ENCODE assay signal across 18 mouse cellular contexts in genomic region chr13:58053628-58054027, GRCm38 (mm10).
"Had no signal": no experiment of that assay in that cellular context is flagged by ENCODE, and none has a peak within 500 bp of the region (broad histone marks: within the 10 kb centered on the region; RNA-seq: fewer than 3 reads in every experiment).

No protein-coding gene starts in this region.

- H3K9me3 ChIP-seq: liver, embryonic 12.5 days; midbrain, embryonic 12.5 days; midbrain, embryonic 15.5 days; neural tube, embryonic 13.5 days had no signal

- H3K27me3 ChIP-seq: liver, embryonic 12.5 days; midbrain, embryonic 12.5 days; midbrain, embryonic 15.5 days; neural tube, embryonic 13.5 days had no signal

- ATAC-seq: liver, embryonic 12.5 days; midbrain, embryonic 15.5 days had no signal

- DNase-seq: lung, adult 18-20 months; lung, embryonic 14.5 days; lung, postnatal 10 days; lung, postnatal 4 days; retina, postnatal 1 day; right cerebral cortex, adult 18-20 months; right cerebral cortex, postnatal 25 days; right cerebral cortex, postnatal 4 days; spleen, adult 18-20 months; thymus, adult 18-20 months; thymus, postnatal 14 days; thymus, postnatal 36 days had no signal

- H3K27ac ChIP-seq: liver, embryonic 12.5 days; liver, embryonic 14.5 days; midbrain, embryonic 12.5 days; midbrain, embryonic 15.5 days; neural tube, embryonic 13.5 days had no signal

- H3K36me3 ChIP-seq: liver, embryonic 12.5 days; midbrain, embryonic 12.5 days; midbrain, embryonic 15.5 days; neural tube, embryonic 13.5 days had no signal

- H3K4me1 ChIP-seq: midbrain, embryonic 15.5 days had no signal

- H3K4me2 ChIP-seq: liver, embryonic 12.5 days; lung, embryonic 14.5 days; midbrain, embryonic 12.5 days; midbrain, embryonic 15.5 days; neural tube, embryonic 13.5 days had no signal

- H3K9ac ChIP-seq: liver, embryonic 12.5 days; liver, embryonic 14.5 days; lung, embryonic 14.5 days; midbrain, embryonic 12.5 days; midbrain, embryonic 15.5 days; neural tube, embryonic 13.5 days had no signal

- H3K4me3 ChIP-seq: liver, embryonic 12.5 days; midbrain, embryonic 12.5 days; midbrain, embryonic 15.5 days; myocyte; neural tube, embryonic 13.5 days had no signal
